Mouse (Mus musculus) MN1 (cell line): ENCODE results near the gene Fbxl8.
"Not testable (repeated sequence)": the region's sequence is repeated elsewhere in the genome, so short reads cannot be mapped to it uniquely, and the experiment has no call there.

ENCODE experiments used
- DNase-seq: peaks from one replicate; pipeline ENCODE4 v3.0.0-alpha.2; 2016; ENCODE audit warnings: low spot score

Fbxl8 gene

DNA sequence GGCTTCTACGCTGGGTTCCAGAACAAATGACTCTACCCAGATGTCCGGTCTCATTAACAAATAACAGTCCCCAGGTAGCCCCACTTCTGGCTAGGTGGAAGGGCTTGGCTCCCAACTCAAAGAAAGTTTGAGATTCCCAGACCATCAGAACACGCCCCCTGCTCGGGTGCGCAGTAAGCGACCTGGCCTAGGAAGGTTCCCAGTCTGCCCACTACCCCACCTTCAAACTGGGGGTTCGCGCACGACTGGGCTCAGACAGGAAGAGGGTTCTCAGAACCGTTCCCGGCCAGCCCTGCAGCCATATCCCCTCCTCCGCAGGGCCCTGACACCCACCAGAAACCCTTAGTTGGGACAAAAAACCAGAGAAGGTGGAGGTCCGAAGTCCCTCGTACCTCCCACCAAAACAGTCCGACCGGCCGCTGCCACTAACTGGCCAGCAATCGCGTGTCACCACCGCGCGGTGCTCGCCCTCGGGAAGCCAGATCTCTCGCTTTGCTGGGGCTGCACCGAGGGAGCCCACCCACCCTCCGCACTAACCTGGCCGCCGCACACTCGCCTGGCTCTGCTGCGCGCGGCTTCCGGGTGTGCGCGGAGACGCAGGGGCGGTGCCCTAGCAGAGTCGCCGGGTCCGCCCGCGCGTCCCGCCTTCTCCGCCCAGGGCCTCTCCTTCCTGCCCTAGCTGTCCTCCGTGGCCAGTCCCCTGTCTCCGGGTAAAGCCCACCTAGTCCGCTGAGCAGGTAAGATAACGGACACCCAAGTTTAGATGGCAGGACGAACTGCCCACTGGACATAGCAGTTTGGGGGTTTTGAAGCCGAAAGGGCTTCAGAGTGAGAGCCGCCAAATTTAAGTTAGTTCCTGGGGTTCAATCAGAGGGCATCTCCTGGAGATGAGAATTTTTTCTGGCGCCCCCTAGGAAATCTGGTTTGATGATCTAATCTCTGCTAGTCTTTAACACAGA lies at the start of gene Fbxl8, which contains the start of gene Tradd:
Gene Fbxl8 (plus strand): TSS at position 625 of the 959 bp plus-strand sequence.
Gene Tradd (minus strand): TSS at position 586 of the 959 bp plus-strand sequence.
- DNase-seq = peak; percentile 72

GRCm38 (mm10) chr8:105217926-105218522 lies 46.4 kb upstream of the Fbxl8 start:
- DNase-seq = peak; percentile 90

DNA sequence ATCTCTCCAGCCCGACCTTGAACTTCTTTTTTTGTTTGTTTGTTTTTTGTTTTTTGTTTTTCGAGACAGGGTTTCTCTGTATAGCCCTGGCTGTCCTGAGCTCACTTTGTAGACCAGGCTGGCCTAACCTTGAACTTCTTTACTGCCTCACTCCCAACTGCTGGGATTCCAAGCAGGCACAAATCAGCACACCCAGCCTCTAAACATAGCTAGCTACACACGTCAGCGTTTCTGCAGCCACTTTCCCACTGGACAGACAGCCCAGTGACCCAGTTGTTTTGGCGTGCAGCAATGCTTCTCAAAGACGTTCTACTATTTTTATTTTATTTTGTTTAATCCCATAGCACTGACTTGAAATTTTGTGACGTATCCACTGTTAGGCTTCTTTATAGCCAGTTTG lies 40.6 kb upstream of the Fbxl8 start:
- DNase-seq = no peak

GRCm38 (mm10) chr8:105224413-105225271 lies 39.8 kb upstream of the Fbxl8 start, which contains the start of gene D230025D16Rik:
Gene D230025D16Rik (plus strand): TSS chr8:105225145.
- DNase-seq = peak; percentile 98

DNA sequence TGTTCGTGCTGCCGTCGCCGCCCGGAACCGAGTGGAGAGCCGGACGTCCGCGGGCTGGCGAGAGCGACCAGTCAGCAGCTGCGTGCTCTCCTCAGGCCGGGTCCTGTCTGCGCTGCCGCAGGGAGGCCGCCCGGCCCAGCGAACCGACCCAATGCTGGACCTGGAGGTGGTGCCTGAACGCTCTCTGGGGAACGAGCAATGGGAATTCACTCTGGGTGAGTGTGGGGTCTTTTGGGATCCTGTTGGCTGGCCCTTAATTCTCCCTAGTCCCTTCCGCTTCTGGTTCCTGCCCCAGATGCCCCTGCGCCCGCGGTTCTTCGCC lies 39.2 kb upstream of the Fbxl8 start:
- DNase-seq = no peak

DNA sequence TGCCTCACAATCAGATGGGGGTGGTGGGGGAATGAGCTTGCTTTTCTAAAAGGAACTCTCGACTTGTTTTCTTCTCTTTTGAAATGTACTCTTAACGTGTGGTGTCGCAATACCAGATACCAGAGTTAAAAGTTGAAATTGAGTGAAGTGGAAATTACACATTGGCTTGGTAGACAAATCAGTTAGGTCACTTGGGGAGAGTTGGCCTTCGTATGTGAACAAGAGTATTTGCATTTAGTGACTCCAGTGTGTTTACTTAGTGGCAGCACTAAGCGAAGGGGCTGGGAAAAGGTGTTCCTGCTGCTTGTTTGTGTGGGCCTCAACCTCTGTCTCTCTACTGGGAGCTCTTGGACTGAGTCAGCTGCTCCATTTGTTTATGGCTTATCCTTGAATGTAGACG lies 38.5 kb upstream of the Fbxl8 start:
- no peak for DNase-seq

- no peak for DNase-seq
These were observed 32.7 kb upstream of the Fbxl8 start for GRCm38 (mm10) chr8:105231503-105232320.

DNA sequence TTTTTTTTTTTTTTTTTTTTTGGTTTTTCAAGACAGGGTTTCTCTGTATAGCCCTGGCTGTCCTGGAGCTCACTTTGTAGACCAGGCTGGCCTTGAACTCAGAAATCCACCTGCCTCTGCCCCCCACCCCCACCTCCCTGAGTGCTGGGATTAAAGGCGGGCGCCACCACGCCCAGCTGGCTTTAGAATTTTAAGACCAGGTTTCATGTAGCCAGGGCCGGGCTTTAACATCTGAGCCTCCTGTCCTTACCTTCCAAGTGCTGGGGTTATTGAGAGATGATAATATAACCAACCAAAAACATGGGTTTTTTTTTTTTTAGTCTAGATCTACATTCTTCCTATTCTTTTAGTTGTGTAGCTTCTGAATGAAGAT lies 32.1 kb upstream of the Fbxl8 start:
- DNase-seq = not testable (repeated sequence)

- no peak for DNase-seq
These were observed 31.1 kb upstream of the Fbxl8 start for GRCm38 (mm10) chr8:105233126-105233935.

DNA sequence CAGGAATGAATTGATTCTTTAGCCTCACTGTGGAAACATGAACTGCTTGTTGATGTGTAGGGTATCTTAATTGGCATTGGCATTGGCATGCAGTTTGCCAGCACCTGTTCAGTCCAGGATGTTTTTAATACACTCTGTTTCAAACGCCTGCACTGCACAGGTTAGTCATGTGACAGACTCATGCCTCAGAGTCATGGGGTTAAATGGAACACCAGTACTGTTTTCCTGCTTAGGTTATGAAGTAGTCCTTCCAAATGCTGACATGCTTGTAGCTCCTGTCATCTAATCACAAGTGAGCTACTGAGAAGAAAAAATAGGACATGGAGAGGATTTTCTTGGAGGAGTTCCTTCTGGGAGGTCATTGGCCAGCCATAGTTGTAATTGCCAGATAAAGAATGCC lies 29.2 kb upstream of the Fbxl8 start:
- DNase-seq = no peak

DNA sequence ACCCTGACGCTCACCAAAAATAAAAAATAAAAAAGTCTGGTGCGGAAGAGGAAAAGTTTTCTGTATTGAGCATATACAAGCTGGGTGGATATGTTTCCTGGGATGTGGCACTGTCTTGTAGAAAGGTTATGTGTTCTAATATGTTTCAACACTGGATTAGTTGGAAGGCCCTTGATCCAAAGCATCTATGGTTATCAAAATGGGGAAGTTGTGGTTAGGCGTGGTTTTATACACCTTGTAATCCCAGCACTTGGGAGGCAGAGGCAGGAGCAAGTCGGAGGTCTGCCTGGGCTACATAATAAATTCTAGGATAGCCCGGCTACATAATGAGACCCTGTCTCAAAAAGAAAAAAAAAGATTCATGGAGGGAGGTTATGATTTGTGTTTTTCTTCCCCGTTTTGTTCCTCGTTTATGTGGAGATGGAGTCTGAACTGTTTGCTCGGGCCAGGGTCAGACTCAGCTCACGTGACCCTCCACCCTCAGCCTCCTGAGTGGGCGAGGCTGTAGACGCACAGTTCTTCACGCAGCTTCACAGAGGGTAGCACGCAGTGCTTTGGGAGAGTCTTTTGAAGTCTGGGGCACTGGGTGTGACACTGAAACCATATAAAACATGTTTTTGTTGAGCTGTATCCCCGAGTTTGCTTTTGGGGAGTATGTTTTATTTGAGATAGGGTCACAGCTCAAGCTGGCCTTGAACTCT lies 26.9 kb upstream of the Fbxl8 start:
- DNase-seq = no peak

DNA sequence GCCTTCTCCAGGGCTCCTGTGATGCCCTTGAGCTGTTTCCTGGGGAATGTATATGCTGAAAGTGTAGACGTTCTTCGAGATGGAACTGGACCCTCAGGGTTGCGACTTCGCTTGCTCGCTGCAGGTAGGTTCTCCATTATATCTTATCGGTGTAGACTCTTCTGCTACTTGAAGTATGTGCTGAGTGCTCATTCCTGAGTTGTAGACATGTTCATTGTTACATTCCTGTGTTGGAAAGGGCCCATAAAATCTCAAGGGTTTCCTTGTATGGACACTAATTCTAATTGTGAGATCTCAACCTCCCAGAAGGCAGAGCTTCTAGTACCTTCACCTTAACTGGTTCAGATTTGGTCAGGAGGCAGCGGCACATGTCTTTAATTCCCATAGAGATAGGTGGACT lies 23.4 kb upstream of the Fbxl8 start:
- no peak for DNase-seq

- no peak for DNase-seq
These were observed 12.5 kb upstream of the Fbxl8 start for GRCm38 (mm10) chr8:105251954-105252353.

GRCm38 (mm10) chr8:105252680-105253537 lies 11.5 kb upstream of the Fbxl8 start:
- no peak for DNase-seq

DNA sequence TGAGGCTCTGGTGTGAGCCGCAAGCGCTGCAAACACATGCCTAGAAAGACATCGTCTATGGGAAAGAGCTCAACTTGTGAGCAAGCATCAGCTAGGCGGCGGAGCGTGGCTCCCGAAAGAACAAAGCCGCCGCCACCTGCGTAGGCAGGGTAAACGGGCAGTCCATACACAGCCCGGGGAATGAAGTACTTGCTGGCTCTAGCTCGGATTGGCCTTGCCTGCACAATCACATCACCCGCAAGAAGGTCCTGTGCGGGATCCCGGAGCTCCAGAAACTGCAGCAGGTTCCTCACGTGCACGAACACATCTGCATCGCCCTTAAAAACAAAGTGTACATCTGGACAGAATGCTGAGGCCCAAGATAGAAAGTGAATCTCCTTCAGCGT lies 10.7 kb upstream of the Fbxl8 start:
- DNase-seq = no peak

GRCm38 (mm10) chr8:105254152-105254965 lies 10.1 kb upstream of the Fbxl8 start:
- peak; percentile 95 for DNase-seq

DNA sequence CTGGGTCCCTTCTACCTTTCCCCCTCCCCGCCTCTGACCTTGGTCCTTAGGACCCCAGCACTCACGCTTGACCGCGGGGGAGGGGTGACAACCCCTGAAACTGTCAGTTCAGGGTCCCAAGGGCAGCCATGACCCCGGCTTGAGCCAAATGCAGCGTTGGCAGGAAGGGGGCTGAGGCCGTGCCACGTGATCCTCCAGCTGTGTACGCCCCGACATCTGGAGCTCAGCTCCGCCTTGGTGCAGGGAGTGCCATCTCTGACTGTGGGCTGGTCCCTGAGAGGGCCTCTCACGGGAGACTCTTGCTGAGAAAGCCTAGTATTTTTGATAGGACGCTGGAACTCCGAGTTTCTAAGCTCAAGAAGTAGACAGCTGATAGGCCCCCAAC lies 9.5 kb upstream of the Fbxl8 start, which contains the start of gene B3gnt9:
Gene B3gnt9 (minus strand): TSS at position 188 of the 385 bp plus-strand sequence.
- peak; percentile 81 for DNase-seq
